Mouse (Mus musculus) NIH3T3 (cell line): ENCODE data around the gene Slc13a2.
A peak's percentile ranks its signal among the peaks of the same experiment; 100 is the strongest.

Experiments used
- DNase-seq: peaks from one replicate; pipeline ENCODE4 v3.0.0-alpha.2; 2012; ENCODE audit warnings: low read depth

Gene Slc13a2

DNA sequence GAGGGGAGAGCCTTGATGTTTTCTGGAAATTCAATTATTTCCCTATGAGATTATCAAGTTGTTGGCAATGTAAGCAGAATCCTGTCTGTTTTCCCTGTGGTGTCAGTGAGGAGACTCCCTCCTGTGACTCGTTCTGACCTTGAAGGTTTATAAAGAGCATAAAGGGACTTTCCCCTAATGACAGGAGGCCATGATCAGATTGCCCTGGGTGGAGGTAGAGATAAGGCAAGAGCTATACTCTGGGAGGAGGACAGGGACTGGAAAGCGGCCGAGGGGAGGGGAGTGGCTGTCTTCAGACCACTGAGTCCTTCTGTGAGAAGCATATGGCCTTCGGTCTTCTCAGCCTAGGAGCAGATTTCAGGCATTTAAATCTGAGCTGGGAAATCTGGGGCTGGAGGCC is 12.0 kb upstream of the Slc13a2 start:
- no peak for DNase-seq

DNA sequence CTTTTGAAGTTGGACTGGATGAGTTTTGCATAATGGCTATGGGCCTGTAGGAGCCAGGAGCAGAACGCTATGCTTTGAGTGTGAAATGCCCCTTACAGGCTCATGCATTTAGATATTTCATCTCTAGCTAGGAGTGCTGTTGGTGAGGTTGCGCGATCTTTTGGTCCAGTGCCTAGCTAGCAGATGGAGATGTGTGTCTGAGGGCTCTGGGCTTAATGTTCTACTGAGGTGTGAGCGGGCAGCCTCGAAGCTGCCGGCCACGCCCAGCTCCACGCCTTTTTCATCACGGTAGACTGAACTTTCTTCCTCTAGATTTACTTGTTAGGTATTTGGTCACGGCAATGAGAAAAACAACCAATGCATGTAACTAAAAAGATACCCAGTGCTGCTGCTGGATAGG is 9.2 kb upstream of the Slc13a2 start:
- peak; percentile 24 for DNase-seq

DNA sequence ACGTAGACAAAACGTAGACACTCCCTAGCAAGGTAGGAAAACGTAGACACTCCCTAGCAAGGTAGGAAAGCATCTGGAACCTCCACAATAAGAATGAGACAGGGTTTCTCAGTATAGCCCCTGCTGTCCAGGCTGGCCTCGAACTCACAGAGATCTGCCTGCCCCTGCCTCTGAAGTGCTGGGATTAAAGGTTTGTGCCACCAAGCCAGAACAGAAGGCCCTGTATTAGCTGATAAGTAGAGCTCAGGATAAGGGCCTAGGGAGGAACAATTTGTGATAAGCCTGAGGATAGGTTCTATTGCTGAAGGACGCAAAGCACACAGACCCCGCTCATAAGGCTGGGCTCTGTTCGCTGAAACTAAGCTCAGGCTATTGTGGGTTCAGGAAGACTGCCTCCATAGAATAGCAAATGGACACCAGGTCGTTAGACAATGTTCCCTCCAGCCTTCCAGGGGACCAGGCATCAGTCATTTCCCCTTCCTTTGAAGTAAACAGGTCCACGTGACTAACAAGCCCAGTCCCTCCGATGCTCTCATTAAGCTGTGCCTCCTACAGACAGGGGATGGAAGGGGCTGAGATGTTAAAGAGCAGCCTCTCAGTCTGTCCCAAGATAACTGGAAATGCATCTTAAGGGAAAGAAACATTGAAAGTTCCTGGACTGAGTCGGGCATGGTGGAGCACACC is 8.3 kb upstream of the Slc13a2 start:
- DNase-seq = no peak

DNA sequence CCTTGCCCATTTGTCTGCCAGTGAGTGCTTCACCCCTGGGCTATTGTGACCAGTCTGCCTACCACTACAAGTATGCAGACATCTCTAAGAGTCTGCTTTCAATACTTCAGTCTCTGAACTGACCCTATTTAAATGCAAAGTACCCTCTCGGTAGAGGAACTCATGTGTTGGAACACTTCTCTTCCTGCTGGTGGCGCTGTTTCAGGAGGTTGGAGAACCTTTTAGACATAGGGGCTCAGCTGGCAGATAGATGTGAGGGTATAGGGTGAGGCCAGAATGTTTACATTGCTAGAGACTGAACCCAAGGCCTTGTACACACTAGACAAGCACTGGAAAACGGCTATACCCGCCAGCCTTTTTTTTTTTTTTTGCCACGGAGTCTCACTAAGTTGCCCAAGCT is 6.3 kb upstream of the Slc13a2 start:
- no peak for DNase-seq

DNA sequence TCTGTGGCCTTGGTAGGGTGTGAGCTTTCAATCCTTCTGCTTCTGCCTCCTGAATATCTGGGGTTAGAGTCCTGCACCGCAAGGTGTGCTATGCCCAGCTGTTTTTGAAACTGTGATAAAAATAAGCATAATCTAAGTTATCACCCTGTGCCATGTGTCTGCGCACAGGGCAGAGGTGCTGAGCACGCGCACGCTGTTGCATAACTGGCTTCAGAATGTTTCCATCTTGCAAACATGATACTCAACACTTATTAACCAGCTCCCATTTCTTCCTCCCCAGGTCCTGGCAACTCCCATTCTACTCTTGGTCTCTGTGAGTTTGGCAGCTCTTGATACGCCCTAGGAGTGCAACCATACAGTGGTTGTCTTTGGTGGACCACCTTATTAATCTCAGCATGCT is 5.6 kb upstream of the Slc13a2 start:
- DNase-seq = no peak

DNA sequence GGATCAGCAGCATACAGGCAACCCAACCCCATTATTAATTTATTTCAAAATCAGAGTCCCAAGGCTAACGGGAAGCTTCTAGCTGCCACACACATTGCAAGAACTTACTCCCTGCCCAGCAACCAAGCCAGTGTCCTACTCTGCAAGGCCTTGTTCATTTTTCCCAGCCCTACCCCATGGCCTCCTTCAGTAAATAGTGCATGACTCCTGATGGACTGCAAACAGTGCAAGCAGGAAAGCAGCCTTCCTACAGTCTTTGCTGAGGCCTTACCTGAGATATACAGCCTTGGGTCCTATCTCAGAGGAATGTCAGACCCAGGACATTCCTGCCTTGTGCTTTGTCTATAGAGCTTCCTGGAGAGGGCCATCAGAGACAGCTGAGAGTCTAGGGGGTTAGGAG is 3.6 kb upstream of the Slc13a2 start:
- DNase-seq = no peak

DNA sequence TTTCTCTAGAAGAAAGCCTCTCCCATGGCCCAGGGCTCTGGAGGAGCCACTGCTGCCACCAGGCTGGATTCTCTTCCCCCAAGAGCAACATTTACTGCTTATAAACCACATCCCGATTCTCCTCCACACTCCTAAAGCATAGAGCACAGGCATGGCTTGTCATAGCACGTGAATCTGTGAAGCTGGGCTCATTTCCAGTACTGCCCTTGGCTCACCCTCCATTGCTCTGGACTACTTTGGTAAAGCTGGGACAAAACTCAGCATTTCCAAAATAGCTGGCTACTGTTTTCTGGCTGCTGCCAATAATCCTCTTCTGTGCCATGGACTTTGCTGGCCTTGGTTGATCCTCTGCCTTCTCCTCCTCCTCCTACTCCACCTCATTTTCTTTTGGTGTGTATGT is 2.3 kb upstream of the Slc13a2 start:
- peak; percentile 73 for DNase-seq

DNA sequence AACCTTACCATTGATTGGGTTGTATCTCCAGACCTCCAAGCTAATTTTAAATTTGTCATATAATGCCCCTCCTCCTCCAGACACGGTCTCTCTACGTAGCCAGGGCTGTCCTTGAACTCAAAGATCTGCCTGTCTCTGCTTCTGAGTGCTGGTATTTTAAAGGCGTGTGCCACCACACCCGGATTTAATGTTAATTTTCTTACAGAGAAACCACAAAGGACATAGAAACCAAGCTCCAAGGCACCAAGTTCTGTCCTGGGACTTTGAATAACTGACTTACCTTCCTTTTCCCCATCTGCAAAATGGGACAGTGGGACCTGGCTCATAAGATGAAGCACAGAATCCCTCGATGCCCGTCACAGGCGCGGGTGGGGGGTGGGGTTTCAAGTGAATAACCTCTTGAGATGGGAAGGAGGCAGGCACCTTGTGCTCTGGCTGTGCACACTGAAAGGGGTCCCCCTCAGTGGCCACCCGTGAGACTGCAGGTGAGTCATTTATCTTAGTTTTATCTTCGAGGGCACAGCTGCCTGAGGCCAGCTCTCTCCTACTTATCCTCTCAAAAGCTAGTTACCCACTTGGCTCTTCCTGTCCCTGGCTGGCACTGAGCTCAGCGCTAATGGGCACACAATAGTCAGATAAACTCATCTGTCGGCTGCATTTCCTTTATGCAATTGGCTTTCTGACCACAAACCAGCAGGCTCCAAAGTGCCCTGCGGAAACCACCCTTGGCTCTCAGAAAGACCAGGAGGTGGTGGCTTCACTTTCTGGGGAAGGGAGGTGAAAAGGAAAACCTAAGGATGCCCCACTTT is 612 bp downstream of the Slc13a2 start:
- no peak for DNase-seq

DNA sequence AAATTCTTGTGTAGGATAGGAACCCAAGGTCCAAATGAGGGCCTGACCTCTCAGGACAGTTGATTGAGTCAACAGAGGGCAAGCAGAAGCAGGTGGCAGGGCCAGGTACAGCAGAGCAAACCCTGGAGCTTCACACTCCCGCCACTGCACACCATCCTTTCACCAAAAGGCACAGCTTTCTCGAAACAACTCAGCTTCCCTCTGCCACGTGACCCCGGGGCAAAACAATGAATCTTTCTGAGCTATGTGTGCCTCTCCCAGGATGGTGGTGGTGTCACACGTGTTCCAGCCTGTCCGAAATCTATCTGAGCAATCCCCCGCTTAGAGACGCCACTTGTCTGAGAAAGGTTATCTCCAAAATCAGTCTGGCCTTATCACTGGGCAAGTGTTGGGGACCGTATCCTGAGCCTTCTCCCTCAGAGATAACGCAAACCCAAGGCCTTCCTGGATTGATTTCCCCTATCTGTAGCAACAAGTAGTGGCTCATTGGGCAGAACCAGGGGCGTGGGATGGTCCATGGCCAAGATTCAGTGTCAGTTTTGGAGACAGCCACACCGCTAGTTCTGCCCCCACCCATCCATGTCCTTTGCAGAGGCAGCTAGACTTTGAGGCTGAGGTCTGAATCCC is 1.6 kb downstream of the Slc13a2 start:
- no peak for DNase-seq

DNA sequence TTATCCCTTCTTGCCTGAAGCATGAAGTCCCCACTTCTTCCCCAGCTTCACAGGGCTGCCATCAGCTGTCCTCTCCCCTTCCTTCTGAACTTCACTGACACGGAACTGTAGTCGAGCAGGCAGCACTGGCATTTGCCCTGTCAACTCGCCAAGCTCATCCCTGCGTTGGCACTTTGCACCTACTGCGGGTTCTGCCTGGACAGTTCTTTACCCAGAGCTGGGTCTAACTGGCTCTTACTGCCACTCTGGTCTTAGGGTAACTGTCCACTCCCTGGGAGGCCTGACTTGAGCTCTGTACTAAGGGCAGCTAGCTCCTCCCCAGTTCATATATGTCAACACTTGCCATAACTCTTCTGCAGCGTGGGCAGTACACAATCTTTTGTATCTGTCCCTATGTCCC is 5.2 kb downstream of the Slc13a2 start:
- no peak for DNase-seq

DNA sequence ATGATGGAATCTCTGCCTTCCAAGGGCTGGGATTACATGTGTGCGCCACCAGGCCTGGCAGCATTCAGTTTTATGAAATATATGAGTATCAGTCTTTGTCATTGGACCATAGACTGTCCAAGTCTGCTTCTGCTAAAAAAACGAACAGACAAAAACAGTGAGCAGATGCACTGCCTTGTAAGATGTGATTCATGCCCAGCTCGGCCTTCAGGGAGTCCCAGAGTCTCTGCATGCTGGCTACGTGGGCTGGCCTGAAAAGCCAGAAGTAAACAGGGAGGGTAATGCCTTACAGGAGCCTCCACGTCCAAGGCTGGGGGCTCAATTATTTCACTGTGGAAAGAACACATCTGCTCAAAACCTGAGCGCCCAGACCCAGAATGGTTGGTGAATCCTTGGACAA is 9.2 kb downstream of the Slc13a2 start:
- DNase-seq = peak; percentile 36

DNA sequence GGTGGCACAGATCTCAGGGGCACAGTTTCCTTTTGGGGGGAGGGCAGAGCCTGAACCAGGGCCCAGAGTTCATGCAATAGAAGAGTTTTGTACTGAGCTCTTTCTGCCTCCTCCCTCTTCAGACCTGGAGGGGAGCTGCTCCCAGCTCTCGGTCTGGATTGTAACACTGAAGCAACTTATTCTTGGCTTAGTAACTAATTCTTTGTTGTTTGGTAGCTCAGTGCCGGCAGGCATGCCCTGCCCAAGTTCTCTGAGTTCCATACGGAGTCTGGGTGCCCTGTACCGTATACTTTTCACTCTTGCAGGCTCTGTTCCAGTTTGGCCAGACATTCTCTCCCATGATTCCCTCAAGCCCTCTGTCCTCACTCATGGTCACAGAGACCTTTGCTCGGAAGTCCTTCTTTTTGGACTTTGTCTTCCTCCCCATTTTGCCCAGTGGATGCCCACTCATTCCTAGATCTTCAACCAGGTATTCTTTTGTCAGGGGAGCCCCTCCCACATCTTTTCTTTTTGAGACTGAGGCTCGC is 9.6 kb downstream of the Slc13a2 start:
- DNase-seq = no peak

DNA sequence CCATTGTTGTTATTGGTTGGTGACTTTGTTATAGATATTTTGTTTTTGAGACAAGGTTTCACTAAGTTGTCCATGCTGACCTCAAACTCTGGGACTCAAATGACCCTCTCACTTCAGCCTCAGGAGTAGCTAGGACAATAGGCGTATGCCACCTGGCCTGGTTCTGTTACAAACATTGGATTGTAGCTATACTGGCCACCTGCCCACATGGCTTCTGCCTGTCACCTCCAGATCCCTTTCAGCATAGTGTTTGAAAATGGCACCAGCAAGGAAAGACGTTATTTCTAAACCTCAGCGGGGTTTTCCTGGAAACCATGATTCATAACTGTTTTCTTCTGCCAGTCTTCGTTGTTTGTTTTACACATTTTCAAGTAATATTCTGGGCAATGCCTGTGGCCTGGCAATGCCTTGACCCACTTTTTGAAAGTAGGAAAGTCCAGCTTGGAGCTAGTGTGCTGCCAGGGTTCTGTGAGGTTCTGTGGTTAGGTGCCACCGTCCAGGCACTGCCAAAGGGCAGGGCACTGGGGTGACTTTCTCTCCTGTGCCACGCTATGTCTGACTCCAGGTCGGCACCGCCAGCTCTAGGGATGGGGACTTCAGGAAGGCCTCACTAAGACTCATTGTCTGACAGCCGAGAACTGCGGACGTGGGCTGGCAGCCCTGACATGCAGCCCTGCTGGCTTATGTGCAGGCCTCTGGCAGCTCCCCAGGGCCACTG is 10.3 kb downstream of the Slc13a2 start:
- no peak for DNase-seq

DNA sequence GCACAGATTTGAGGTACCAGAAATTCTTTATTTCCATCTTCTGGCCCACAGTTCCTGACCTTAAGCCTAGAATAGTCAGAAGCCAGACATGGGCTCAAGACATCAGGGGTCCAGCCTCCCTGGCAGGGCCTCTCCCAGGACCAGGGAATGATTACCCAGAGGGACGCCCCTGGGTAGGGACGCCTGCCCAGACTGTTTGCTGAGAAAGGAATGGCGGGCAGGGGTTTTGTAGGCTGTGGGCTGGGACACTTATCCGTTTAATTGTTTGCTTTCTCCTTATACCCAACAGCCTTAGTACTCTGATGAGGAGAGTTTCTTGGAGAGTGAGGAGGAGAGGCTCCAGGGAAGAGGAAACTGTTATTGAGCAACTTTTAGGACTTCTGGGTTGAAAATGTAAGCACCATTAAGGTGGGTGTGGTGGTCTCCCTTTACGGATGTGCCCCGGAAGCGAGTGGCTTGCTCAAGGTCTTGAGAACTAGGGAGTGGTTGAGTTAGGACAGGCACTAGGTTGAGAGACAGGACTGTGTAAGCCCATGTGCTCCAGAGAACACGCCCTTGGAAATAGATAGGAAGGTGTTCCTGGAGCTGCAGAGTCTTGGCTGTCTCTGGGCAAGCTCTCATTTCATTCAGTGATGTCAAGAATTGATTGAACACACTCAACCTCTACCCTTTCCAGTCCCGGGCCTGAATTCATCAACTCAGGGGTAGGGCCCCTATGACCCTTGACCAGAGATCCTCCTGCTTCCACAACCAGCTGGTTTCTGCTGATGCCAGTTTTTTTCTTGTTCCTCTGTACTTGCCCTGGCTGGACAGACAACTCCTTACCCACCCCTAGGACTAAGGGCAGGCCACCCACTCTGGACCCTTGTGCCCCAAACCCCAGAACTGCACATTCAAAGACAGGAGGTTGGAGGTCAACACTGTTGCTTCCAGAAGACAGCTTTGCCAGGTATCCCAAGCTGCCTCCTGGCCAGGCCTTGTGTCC is 13.5 kb downstream of the Slc13a2 start:
- no peak for DNase-seq

DNA sequence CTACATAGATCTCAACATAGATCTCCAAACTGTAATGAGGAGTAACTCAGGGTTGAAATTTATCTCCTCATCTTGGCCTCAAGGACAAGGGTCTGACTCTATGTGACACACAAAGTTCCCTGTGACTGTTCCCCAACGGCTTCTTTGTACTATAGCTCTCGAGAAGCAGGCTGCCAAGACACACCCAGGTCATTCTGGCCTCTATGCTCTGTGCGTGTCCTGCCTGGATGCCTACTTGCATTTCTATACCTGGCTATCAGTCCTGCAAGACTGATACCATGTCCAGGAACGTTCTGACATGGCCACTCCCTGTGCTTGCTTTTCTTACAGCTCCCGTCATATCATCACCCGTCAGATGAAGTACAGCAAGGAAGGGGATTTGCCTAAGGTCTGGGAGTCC is 20.0 kb downstream of the Slc13a2 start:
- no peak for DNase-seq

DNA sequence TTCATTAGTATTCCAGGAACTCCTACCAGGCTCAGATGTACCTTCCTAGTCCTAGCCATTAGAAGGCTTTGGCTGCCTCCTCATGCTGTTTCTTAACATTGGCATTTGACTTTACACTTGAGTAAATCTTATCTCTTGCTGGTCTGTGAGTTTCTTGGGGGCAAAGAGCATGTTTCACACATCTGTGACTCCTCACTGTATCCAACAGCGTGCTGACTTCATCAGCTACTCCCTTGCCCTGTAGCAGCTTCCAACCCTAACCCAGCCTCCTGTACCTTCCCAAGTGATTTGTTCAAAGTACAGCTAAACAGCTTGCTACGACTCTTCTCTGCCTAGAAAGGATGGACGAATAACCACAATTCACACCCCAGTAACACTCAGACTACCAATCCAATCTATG is 20.5 kb downstream of the Slc13a2 start:
- no peak for DNase-seq

DNA sequence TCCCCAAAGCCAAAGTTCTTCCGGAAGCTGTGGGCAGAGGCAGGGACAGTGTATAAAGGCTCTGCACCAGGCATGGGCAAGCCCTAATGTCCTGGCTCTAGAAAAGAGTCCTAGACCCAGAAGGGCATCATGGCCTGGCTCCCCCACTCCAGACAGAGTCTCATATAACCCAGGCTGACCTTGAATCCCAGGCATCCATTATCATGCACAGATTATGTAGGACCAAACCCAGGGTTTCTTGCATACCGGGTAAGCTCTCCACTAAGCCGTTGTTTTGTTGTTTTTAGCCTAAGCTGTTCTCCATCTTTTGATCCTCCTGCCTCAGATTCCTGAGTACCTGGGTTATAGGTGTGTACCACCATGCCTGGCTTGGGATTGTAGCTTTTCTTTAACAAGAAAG is 21.1 kb downstream of the Slc13a2 start:
- no peak for DNase-seq

DNA sequence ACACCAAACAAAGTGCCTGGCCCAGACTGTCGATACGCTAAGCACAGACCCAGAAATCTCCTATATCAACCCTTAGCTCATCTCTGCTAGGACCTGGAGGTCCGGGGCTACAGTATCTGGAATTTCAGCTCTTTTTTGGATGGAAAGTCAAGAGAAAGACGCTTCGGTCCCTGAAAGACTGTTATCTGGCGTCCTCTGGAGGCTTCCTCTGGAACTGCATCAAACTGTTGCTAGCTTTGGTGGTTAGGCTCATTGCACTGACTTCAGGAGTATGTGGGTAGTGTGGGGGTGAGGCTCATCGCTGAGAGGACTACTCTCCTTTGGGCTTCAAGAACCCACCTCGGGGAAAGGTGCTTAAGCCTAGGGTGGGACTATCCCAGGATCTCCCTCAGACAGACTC is 22.3 kb downstream of the Slc13a2 start:
- peak; percentile 94 for DNase-seq

DNA sequence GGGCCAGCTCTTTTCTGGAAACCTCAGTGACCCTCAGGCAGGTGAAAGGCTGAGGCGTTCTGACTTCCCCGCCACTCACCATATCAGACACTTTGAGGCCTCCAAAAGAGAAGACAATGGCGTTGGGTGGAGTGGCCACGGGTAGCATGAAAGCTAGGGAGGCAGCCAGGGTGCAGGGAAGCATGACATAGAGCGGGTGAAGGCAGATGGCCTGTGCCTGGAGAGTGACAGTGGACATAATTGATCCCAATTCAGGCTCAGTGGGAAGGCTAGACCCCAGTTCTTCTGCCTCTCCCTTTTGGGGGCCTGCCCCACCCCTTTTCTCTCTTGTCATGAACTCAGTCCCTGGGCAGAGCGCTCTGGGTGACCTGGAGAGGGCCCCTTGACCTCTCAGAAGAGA is 23.8 kb downstream of the Slc13a2 start:
- no peak for DNase-seq

DNA sequence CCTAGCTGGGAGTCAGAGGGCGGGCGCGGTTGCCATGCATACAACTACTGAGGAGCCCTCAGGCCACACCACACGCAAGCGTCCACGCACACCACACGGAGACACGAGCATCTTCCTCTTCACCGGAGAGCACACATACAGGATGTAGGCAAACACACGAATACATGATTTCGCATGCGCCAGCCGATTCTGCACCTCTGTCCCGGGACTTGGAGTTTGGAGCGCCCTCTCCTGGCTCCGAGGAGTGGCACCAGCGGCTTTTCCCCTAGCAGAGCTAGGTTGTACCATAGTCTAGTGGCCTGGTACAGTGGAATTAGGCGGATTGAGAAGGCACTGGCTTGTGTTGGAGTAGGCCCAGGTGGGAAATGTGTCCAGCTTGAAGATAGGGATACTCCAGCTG is 24.6 kb downstream of the Slc13a2 start:
- peak; percentile 74 for DNase-seq

DNA sequence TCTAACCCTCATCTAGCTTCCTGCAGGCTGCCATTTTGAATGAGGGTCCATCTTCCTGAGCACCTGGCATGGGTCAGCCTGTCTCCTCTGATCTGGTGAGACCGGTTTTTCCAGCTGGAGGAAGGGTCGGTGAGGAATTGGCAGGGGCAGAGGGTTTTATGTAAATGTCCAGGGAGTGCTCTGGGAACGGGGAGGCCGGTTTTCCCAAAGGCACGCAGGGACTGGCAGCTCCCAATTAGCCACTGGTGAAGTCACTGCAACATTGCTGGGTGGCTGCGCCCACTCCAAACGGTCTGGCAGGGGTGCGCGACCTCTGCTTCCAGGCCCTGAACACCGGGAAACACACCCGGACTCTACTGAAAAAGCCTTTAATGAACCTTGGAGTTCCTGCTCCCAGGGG is 25.1 kb downstream of the Slc13a2 start:
- no peak for DNase-seq
